Mouse (Mus musculus): ENCODE measurements at regions not wholly inside any gene's neighbourhood (a gene's known extent, or its start where the extent isn't known, plus 50 kb on each side); places are given as distances from the start of the nearest gene placed in this dataset.

- TF ChIP-seq POLR2A (IDR thresholded peaks at IDR 0.05; ENCODE audit: extremely low read depth, insufficient read depth, low read length) (no peak), CTCF (IDR thresholded peaks at IDR 0.05; ENCODE audit: low read depth, low read length) (no peak)
These were observed 130.0 kb downstream of the Dyrk2 start for GRCm38 (mm10) chr10:118739849-118740481.

Data from liver, adult 2 months (tissue).